Mouse (Mus musculus): Measurements from ENCODE around the gene Castor1. TPM values are rescaled to one million over a fixed set of nuclear protein-coding genes. Genes with fewer than 3 reads are reported as not detected.

The Castor1 gene
- polyA plus RNA-seq, 1 experiment from 2014 or later: 1.9 TPM

DNA sequence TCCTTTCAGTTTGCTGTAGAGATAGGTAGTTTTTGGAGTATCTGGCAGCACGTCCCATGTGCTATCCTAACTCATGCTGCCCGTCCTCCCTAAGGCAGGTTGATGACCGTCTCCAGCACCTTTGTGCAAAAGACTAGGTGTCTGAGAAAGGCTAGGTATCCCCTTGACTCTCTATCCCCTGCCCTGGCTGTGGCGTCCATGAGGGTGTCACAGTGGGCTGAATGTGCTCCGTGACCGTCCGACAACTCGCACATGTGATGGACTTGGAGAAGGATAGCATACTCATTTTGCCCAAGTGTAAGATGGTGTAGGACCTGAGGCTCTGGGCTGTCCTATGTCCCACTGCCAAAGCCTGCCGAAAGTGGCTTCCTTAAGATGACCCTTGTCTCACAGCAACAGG, 10.4 kb upstream of the Castor1 start:
- peaks cover 17% of the 10 kb centered on the region for H3K4me1 ChIP-seq (replicated peaks)
- no peaks in the 10 kb centered on the region for H3K27me3 ChIP-seq
- peaks cover 38% of the 10 kb centered on the region for H3K36me3 ChIP-seq
- DNase-seq (no peak), ATAC-seq (ENCODE audit: low read depth) (no peak)
- no peaks in the 10 kb centered on the region for H3K9me3 ChIP-seq (replicated peaks)
- no peak overlapping the region for H3K4me2 ChIP-seq
- no peak overlapping the region for H3K4me3 ChIP-seq (replicated peaks)
- H3K9ac ChIP-seq: no peak overlapping the region
- WGBS (ENCODE audit: insufficient replicate concordance): 79% methylated on average over 9 of the region's 9 CpGs
- H3K27ac ChIP-seq: no peak overlapping the region

DNA sequence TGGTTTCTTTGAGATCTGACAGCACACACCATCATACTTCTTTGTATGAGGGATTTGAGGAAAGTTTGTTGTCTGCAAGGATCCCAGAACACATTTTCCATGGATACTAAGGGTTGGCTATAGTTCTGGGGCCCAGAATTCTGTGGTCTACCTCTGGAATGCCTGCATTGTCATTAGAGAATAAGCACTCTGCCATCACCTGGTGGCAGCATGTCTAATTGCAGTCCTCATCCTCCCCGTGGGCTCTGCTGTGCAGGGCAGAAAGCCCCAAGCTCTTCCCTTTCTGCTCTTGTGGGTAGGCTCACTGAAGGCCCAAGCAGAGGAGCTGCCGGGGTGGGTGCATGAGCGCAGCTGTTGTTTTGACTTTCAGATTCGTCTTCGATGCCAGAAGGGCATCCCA, 8.5 kb upstream of the Castor1 start:
- Histone ChIP-seq H3K9ac (no peak overlapping the region), H3K27me3 (no peaks in the 10 kb centered on the region), H3K27ac (no peak overlapping the region), H3K9me3 (replicated peaks) (no peaks in the 10 kb centered on the region), H3K4me1 (replicated peaks) (peaks cover 3% of the 10 kb centered on the region; the same call in 1 of the 2 replicates), H3K4me3 (replicated peaks) (no peak overlapping the region), H3K4me2 (no peak overlapping the region), H3K36me3 (peaks cover 53% of the 10 kb centered on the region)
- no peak for ATAC-seq (ENCODE audit: low read depth)
- no peak for DNase-seq
- 68% methylated on average over 5 of the region's 5 CpGs for WGBS (ENCODE audit: insufficient replicate concordance)

DNA sequence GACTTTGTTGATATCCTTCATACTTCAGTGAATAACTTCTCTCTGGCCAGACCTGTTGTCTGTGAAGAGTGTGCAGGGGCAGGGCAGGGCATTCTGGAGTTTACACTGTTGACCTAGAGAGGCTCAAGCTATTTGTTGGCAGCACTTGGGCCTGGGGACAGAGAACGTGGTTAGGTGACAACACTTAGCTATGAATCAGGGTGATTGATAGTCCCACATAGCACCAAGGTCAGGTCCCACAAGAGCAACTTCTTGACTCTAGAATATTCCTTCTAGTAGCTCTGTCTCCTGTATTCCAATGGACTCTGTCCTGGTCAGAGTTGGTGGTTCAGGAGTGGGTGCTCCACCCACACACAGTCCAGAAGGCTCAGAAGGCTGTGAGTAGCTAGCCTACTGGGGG, 7.2 kb upstream of the Castor1 start:
- H3K27ac ChIP-seq: no peak overlapping the region
- peaks cover 3% of the 10 kb centered on the region; the same call in 1 of the 2 replicates for H3K4me1 ChIP-seq (replicated peaks)
- H3K9ac ChIP-seq: no peak overlapping the region
- H3K4me3 ChIP-seq (replicated peaks): no peak overlapping the region
- no peak for ATAC-seq (ENCODE audit: low read depth)
- H3K9me3 ChIP-seq (replicated peaks): no peaks in the 10 kb centered on the region
- H3K4me2 ChIP-seq: no peak overlapping the region
- 64% methylated on average over 1 of the region's 1 CpGs for WGBS (ENCODE audit: insufficient replicate concordance)
- DNase-seq: no peak
- H3K36me3 ChIP-seq: peaks cover 60% of the 10 kb centered on the region
- no peaks in the 10 kb centered on the region for H3K27me3 ChIP-seq

DNA sequence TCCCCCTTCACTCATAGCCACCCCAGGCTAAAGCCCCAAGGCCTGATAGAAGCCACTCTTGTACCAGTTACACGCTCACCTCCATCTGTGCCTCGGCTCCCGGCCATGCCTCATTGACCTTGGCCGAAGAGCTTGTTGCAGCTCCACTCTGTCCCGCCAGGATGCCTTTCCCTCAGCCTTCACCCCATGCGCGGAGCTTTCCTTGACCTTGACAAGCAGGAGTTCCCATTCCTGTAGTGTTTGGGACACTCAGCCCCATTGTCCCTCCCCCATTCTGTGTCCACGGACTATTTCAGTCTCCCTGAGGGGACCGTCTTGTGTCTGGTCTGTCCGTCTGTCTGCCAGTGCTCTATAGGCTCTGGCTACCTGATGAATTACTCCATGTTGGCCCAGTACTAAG, 4.9 kb upstream of the Castor1 start:
- no peak for DNase-seq
- H3K4me3 ChIP-seq (replicated peaks): no peak overlapping the region
- H3K27ac ChIP-seq: no peak overlapping the region
- no peaks in the 10 kb centered on the region for H3K27me3 ChIP-seq
- WGBS (ENCODE audit: insufficient replicate concordance): 76% methylated on average over 10 of the region's 10 CpGs
- H3K4me1 ChIP-seq (replicated peaks): peaks cover 7% of the 10 kb centered on the region
- H3K9ac ChIP-seq: no peak overlapping the region
- no peaks in the 10 kb centered on the region for H3K9me3 ChIP-seq (replicated peaks)
- H3K36me3 ChIP-seq: peaks cover 48% of the 10 kb centered on the region
- no peak overlapping the region for H3K4me2 ChIP-seq
- no peak for ATAC-seq (ENCODE audit: low read depth)

DNA sequence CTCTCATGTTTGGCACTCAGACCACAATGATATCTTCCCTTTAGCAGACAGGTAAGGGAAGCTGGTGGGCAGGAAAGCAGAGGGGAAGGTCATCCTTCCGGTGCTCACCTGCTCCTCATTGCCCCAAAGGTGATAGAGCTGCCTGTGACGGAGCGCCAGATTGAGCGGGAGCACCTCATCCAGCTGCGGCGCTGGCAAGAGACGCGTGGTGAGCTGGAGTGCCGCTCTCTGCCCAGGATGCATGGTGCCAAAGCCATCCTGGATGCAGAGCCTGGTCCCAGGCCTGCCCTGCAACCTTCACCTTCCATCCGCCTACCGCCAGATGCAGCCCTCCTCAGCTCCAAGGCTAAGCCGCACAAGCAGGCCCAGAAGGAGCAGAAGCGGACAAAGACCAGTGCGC, 3.5 kb upstream of the Castor1 start:
- Histone ChIP-seq H3K36me3 (peaks cover 42% of the 10 kb centered on the region), H3K4me1 (replicated peaks) (peaks cover 20% of the 10 kb centered on the region), H3K9ac (no peak overlapping the region), H3K4me2 (no peak overlapping the region), H3K27ac (no peak overlapping the region), H3K4me3 (replicated peaks) (no peak overlapping the region), H3K9me3 (replicated peaks) (no peaks in the 10 kb centered on the region), H3K27me3 (peaks cover 14% of the 10 kb centered on the region)
- DNase-seq (no peak), ATAC-seq (ENCODE audit: low read depth) (no peak)
- 87% methylated on average over 14 of the region's 14 CpGs for WGBS (ENCODE audit: insufficient replicate concordance)

DNA sequence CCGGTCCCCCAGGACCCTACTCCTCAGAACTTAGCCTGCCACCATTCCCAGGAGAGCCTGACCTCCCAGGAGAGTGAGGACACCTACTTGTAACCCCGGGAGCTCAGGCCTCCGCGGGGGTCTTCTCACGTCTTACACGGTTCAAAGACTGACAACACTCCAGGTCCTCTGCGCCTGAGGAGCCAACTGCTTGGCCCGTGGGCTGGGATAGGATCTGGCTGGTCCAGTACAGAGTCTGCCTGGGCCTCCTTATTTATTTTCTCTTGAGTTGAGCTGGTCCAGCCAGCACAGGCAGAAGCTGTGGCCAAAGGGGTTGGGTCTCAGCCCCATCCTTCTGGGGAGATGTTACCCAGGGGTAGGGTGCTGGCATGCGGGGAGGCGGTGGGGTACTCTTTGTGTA, 3.0 kb upstream of the Castor1 start:
- whole genome bisulfite sequencing (ENCODE audit: insufficient replicate concordance): 80% methylated on average over 10 of the region's 10 CpGs
- DNase-seq: no peak
- no peak overlapping the region for H3K4me2 ChIP-seq
- no peaks in the 10 kb centered on the region for H3K9me3 ChIP-seq (replicated peaks)
- no peak overlapping the region for H3K27ac ChIP-seq
- H3K36me3 ChIP-seq: peaks cover 38% of the 10 kb centered on the region
- H3K4me1 ChIP-seq (replicated peaks): peaks cover 24% of the 10 kb centered on the region
- H3K4me3 ChIP-seq (replicated peaks): no peak overlapping the region
- no peak overlapping the region for H3K9ac ChIP-seq
- ATAC-seq (ENCODE audit: low read depth): no peak
- H3K27me3 ChIP-seq: peaks cover 19% of the 10 kb centered on the region

DNA sequence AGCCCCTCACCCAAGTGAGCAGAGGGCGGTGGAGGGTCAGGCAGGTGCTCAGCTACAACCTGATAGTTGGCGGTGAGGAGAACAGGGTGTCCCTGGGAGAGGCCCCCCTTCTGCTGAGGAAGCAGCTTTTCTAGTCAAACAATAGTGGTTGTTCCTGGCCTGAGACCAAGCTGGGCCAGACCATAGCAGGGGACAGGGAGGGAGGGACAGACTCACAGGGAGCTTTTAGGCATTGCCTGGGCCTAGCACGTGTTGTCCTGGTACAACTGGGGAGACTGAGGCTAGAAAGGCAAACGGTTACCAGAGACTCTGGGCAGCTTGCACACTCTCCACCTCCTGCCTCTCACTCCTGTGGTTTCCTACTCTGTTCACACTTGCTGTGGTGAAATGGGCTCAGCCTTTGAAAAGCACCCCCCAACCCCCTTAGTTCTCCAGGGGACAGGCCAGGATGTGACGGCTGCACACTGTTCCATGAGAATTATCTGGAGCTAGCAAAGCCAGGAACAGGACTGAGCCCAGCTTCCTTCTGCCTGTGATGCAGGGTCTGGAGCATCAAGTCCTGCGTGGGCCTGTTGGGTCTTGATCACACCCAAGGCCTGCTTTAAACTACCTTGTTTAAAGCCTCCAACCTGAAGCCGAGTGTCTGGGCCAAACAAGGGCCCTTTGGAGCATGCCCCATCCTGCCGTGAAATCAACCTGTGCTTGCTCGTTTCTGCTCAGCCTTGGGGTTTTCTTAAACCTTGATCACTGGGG, 1.6 kb upstream of the Castor1 start:
- H3K4me3 ChIP-seq (replicated peaks): no peak overlapping the region
- peaks cover 22% of the 10 kb centered on the region for H3K27me3 ChIP-seq
- no peak overlapping the region for H3K9ac ChIP-seq
- H3K36me3 ChIP-seq: peaks cover 29% of the 10 kb centered on the region
- H3K4me2 ChIP-seq: no peak overlapping the region
- no peak for ATAC-seq (ENCODE audit: low read depth)
- no peak overlapping the region for H3K27ac ChIP-seq
- WGBS (ENCODE audit: insufficient replicate concordance): 72% methylated on average over 9 of the region's 9 CpGs
- H3K4me1 ChIP-seq (replicated peaks): peaks cover 36% of the 10 kb centered on the region
- H3K9me3 ChIP-seq (replicated peaks): no peaks in the 10 kb centered on the region
- DNase-seq: no peak

DNA sequence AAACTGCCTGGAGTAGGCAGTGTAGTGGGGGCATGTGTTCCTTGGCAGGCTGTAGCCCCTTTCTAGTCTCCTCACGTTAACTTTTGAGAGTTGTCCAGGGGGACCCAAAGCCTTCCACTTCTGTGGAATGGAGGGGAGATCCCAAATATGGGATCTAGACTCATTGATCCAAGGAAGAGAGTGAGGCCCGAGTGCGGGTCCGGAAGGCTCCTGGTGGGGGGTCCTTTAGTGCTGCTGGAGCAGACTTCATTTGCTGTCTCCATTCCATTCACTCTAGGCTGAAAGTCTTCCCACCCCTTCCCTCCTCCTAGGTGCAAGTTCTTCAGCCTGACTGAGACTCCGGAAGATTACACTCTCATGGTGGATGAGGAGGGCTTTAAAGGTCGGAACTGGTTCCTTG, 612 bp downstream of the Castor1 start:
- H3K4me3 ChIP-seq (replicated peaks): peak overlapping the region; percentile 70

DNA sequence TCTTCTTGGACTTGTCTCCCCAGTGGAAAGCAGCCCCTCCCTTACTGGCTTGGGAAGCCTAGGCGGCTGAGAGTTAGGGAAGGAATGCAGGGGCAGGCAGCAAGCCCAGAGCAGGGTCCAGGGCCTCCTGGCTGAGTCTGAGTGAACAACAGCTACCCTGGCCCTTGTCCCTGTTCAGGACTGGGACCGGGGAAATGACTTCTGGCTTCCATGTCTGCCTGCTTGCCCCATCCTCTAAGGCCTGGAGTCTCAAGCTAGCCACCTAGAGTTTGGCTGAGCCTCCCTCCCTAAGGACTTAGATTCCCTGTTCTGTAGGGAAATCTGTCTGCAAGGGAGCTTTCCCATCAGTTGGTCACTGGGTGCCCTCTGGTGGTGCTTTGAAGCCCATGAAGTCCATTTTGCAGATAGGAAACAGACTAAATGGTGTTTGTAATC, 1.3 kb downstream of the Castor1 start:
- H3K4me1 ChIP-seq (replicated peaks): peaks cover 65% of the 10 kb centered on the region
- WGBS (ENCODE audit: insufficient replicate concordance): 18% methylated on average over 2 of the region's 2 CpGs
- ATAC-seq (ENCODE audit: low read depth) (no peak), DNase-seq (no peak)
- H3K4me2 ChIP-seq: peak overlapping the region; percentile 99
- peaks cover 10% of the 10 kb centered on the region for H3K36me3 ChIP-seq
- H3K9ac ChIP-seq: peak overlapping the region; percentile 79; the same call in 1 of the 2 replicates
- H3K27me3 ChIP-seq: peaks cover 22% of the 10 kb centered on the region
- H3K9me3 ChIP-seq (replicated peaks): no peaks in the 10 kb centered on the region
- no peak overlapping the region for H3K4me3 ChIP-seq (replicated peaks)
- H3K27ac ChIP-seq: no peak overlapping the region

More for the DNA sequence above, 612 bp downstream of the Castor1 start:
- WGBS (ENCODE audit: insufficient replicate concordance): 25% methylated on average over 6 of the region's 6 CpGs
- ATAC-seq (ENCODE audit: low read depth) (no peak), DNase-seq (no peak)
- Histone ChIP-seq H3K36me3 (peaks cover 14% of the 10 kb centered on the region), H3K4me2 (peak overlapping the region; percentile 99), H3K9me3 (replicated peaks) (no peaks in the 10 kb centered on the region), H3K9ac (peak overlapping the region; percentile 79), H3K27ac (peak overlapping the region; percentile 47; the same call in 1 of the 2 replicates), H3K4me1 (replicated peaks) (peaks cover 59% of the 10 kb centered on the region), H3K27me3 (peaks cover 22% of the 10 kb centered on the region)

DNA sequence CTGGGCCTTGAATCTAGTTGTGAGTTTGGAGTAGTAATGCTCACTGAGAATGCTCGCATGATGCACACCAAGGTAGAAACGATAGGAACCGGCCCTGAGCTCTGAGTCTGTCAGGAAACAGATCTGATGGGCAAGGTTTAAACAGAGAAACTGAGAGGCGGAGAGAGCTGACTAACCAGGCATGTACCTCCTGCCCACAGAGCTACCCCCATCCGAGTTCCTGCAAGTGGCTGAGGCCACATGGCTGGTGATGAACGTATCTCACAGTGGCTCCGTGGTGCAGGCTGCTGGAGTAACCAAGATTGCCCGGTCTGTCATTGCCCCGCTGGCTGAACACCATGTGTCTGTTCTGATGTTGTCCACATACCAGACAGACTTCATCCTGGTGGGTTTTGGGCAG, 1.9 kb downstream of the Castor1 start:
- Histone ChIP-seq H3K36me3 (peaks cover 7% of the 10 kb centered on the region), H3K4me3 (replicated peaks) (no peak overlapping the region), H3K4me1 (replicated peaks) (peaks cover 70% of the 10 kb centered on the region), H3K9me3 (replicated peaks) (no peaks in the 10 kb centered on the region), H3K27me3 (peaks cover 22% of the 10 kb centered on the region), H3K27ac (no peak overlapping the region), H3K4me2 (no peak overlapping the region), H3K9ac (no peak overlapping the region)
- DNase-seq (no peak), ATAC-seq (ENCODE audit: low read depth) (no peak)
- 49% methylated on average over 9 of the region's 9 CpGs for WGBS (ENCODE audit: insufficient replicate concordance)

DNA sequence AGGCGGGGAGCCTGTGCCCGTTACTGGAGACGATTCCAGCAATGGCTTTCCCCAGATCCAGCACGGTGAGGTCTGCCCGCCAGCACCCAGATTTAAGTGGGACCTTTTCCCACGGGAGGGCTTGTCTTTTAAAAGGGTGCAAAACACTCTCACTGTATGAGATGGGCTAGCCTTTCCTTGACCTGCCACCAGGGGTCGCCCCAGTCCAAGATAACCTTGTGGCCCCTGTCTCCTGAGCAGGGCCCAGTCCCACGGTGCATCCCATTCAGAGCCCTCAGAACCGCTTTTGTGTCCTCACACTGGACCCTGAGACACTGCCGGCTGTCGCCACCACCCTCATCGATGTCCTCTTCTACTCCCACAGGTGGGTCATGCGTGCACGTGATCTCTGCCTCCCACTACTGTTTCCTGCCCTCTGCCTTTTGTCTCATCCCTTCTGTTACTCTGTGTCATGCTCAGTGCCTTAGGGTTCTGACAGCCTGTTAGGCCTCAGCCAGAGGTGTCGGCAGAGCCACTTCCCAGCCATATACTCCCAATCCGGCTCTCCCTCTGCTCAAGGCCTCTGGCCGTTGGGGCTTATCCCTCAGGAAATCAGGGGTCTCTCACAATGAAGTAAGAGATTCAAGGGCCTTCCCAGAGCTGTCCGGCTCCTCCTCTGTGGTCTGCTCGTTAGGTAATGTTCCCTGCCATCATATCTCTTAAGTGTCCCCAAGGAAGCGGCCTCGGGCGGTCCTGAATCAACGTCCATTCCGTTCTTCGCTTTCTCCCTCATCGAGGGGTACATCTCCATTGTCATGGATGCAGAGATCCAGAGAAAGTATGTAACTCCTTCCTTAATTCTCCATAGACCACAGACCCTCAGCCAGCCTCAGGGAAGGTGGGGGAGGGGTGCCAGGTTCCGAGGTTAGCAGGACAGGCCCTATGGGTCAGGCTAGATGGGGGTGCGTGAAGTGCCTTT, 2.7 kb downstream of the Castor1 start:
- no peaks in the 10 kb centered on the region for H3K9me3 ChIP-seq (replicated peaks)
- no peak overlapping the region for H3K4me2 ChIP-seq
- H3K4me1 ChIP-seq (replicated peaks): peaks cover 78% of the 10 kb centered on the region
- 44% methylated on average over 28 of the region's 28 CpGs for WGBS (ENCODE audit: insufficient replicate concordance)
- H3K27me3 ChIP-seq: peaks cover 22% of the 10 kb centered on the region
- peak; percentile 75 for DNase-seq
- H3K27ac ChIP-seq: no peak overlapping the region
- no peak overlapping the region for H3K4me3 ChIP-seq (replicated peaks)
- ATAC-seq (ENCODE audit: low read depth): no peak
- no peak overlapping the region for H3K9ac ChIP-seq
- no peaks in the 10 kb centered on the region for H3K36me3 ChIP-seq
